In genomic region chr3:49757626-49758019, GRCm38 (mm10) we compare ENCODE assay signal across 8 mouse cellular contexts. TPM values are rescaled to one million over a fixed set of nuclear protein-coding genes. Genes with fewer than 3 reads are reported as not detected.
DNase-seq lines count a peak whose midpoint lies in the region; ATAC-seq and TF ChIP-seq lines count a peak whose summit lies in the region.

No protein-coding gene starts in this region.

- H3K27me3 ChIP-seq in lung, embryonic 14.5 days (ENCODE audit: insufficient read depth, low read length) = no peaks in the 10 kb centered on the region
- no peaks in the 10 kb centered on the region for H3K27me3 ChIP-seq in embryonic facial prominence, embryonic 14.5 days (replicated peaks; ENCODE audit: control insufficient read depth, insufficient read depth, low read length)
- no peaks in the 10 kb centered on the region for H3K27me3 ChIP-seq in intestine, postnatal 0 days (replicated peaks; ENCODE audit: control insufficient read depth, insufficient read depth, low read length)
- H3K27me3 ChIP-seq in neural tube, embryonic 14.5 days (ENCODE audit: control insufficient read depth, insufficient read depth, low read length) = no peaks in the 10 kb centered on the region

- H3K9ac ChIP-seq in lung, embryonic 14.5 days = peak overlapping the region; percentile 91
- peak overlapping the region; percentile 94 for H3K9ac ChIP-seq in embryonic facial prominence, embryonic 14.5 days (ENCODE audit: low read depth, low read length)
- H3K9ac ChIP-seq in intestine, postnatal 0 days (ENCODE audit: low read depth, low read length) = peak overlapping the region; percentile 22; the same call in 1 of the 2 replicates
- H3K9ac ChIP-seq in neural tube, embryonic 14.5 days (replicated peaks; ENCODE audit: low read depth, low read length) = peak overlapping the region; percentile 68

- H3K4me3 ChIP-seq in lung, embryonic 14.5 days (ENCODE audit: low read depth, low read length) = peak overlapping the region; percentile 66
- H3K4me3 ChIP-seq in embryonic facial prominence, embryonic 14.5 days (ENCODE audit: low read depth, low read length) = peak overlapping the region; percentile 85
- peak overlapping the region; percentile 53 for H3K4me3 ChIP-seq in intestine, postnatal 0 days (ENCODE audit: low read depth, low read length)
- H3K4me3 ChIP-seq in neural tube, embryonic 14.5 days (ENCODE audit: low read depth, low read length) = peak overlapping the region; percentile 61

- H3K27ac ChIP-seq in lung, embryonic 14.5 days (ENCODE audit: low read depth) = peak overlapping the region; percentile 99
- peak overlapping the region; percentile 99 for H3K27ac ChIP-seq in embryonic facial prominence, embryonic 14.5 days (replicated peaks; ENCODE audit: low read depth, low read length)
- H3K27ac ChIP-seq in intestine, postnatal 0 days (ENCODE audit: low read depth, low read length) = no peak overlapping the region
- H3K27ac ChIP-seq in neural tube, embryonic 14.5 days (ENCODE audit: low read depth, low read length) = no peak overlapping the region; the same call in 1 of the 2 replicates

- peaks cover 24% of the 10 kb centered on the region for H3K36me3 ChIP-seq in lung, embryonic 14.5 days (ENCODE audit: insufficient read depth)
- H3K36me3 ChIP-seq in embryonic facial prominence, embryonic 14.5 days (ENCODE audit: control insufficient read depth, insufficient read depth, low read length) = peaks cover 27% of the 10 kb centered on the region
- no peaks in the 10 kb centered on the region for H3K36me3 ChIP-seq in intestine, postnatal 0 days (ENCODE audit: control insufficient read depth, insufficient read depth)
- no peaks in the 10 kb centered on the region for H3K36me3 ChIP-seq in neural tube, embryonic 14.5 days (ENCODE audit: control insufficient read depth, insufficient read depth, low read length)

- H3K9me3 ChIP-seq in lung, embryonic 14.5 days (ENCODE audit: low read depth, low read length) = no peaks in the 10 kb centered on the region
- no peaks in the 10 kb centered on the region for H3K9me3 ChIP-seq in embryonic facial prominence, embryonic 14.5 days (ENCODE audit: control insufficient read depth, low read length)
- no peaks in the 10 kb centered on the region for H3K9me3 ChIP-seq in intestine, postnatal 0 days (ENCODE audit: control insufficient read depth)
- no peaks in the 10 kb centered on the region for H3K9me3 ChIP-seq in neural tube, embryonic 14.5 days (ENCODE audit: control insufficient read depth, low read length)

- peak overlapping the region; percentile 66 for H3K4me2 ChIP-seq in lung, embryonic 14.5 days
- H3K4me2 ChIP-seq in embryonic facial prominence, embryonic 14.5 days (ENCODE audit: low read depth, low read length) = peak overlapping the region; percentile 66
- peak overlapping the region; percentile 85 for H3K4me2 ChIP-seq in intestine, postnatal 0 days (replicated peaks; ENCODE audit: low read depth)
- peak overlapping the region; percentile 84 for H3K4me2 ChIP-seq in neural tube, embryonic 14.5 days (ENCODE audit: low read depth, low read length)

- no peak for ATAC-seq in lung, embryonic 14.5 days (ENCODE audit: insufficient read depth)
- ATAC-seq in embryonic facial prominence, embryonic 14.5 days (ENCODE audit: low read depth) = 0 out of 2 replicates have a peak, but pooled peaks have one; percentile 3
- ATAC-seq in intestine, postnatal 0 days = no peak
- ATAC-seq in neural tube, embryonic 14.5 days (ENCODE audit: low read depth) = no peak

- no peak for TF ChIP-seq CTCF in lung, embryonic 14.5 days (IDR thresholded peaks at IDR 0.05; ENCODE audit: low read depth)
- TF ChIP-seq CTCF in intestine, postnatal 0 days (IDR thresholded peaks at IDR 0.05; ENCODE audit: low read depth) = no peak

- WGBS in lung, embryonic 14.5 days = under 1% methylated on average over 6 of the region's 6 CpGs
- WGBS in embryonic facial prominence, embryonic 14.5 days = 1% methylated on average over 6 of the region's 6 CpGs
- WGBS in intestine, postnatal 0 days = under 1% methylated on average over 6 of the region's 6 CpGs
- WGBS in neural tube, embryonic 14.5 days = 0% methylated on average over 6 of the region's 6 CpGs

- H3K4me1 ChIP-seq in lung, embryonic 14.5 days (ENCODE audit: insufficient read depth) = no peaks in the 10 kb centered on the region
- H3K4me1 ChIP-seq in embryonic facial prominence, embryonic 14.5 days (ENCODE audit: control insufficient read depth, insufficient read depth, low read length) = peaks cover 9% of the 10 kb centered on the region; the same call in 1 of the 2 replicates
- H3K4me1 ChIP-seq in intestine, postnatal 0 days (replicated peaks; ENCODE audit: control insufficient read depth, insufficient read depth, low read length) = no peaks in the 10 kb centered on the region
- peaks cover 3% of the 10 kb centered on the region; the same call in 1 of the 2 replicates for H3K4me1 ChIP-seq in neural tube, embryonic 14.5 days (ENCODE audit: control insufficient read depth, insufficient read depth, low read length)

- peak; percentile 81 for DNase-seq in lung, embryonic 14.5 days
- no peak for DNase-seq in lung, postnatal 25 days (ENCODE audit: low spot score)
- DNase-seq in embryonic facial prominence, embryonic 14.5 days (ENCODE audit: low spot score) = peak; percentile 92
- DNase-seq in layer of hippocampus, adult 9-11 months = no peak
- no peak for DNase-seq in urinary bladder, postnatal 25 days (ENCODE audit: low spot score)
- no peak for DNase-seq in yolk sac, embryonic 10.5 days (ENCODE audit: low spot score)

RNA-seq across cellular contexts. Expression of gene Pcdh18, which starts 0.5 kb away (rescaled TPM):
- polyA plus RNA-seq in lung, embryonic 14.5 days (2014; fragmentation: Nextera tagmentation; extraction: Ambion mirVana) = 77.1 and 77.5 TPM in 2 replicates
- polyA plus RNA-seq in embryonic facial prominence, embryonic 14.5 days (2014; fragmentation: Nextera tagmentation; extraction: Ambion mirVana) = 82.4 and 98.9 TPM in 2 replicates
- polyA plus RNA-seq in intestine, postnatal 0 days (2015; fragmentation: Nextera tagmentation; extraction: Ambion mirVana) = 9.2 and 9.7 TPM in 2 replicates
- polyA plus RNA-seq in neural tube, embryonic 14.5 days (2014; fragmentation: Nextera tagmentation; extraction: Ambion mirVana) = 23.3 and 34.2 TPM in 2 replicates

Comparison
In these comparisons a context has a peak if more than half of its experiments do, and no peak if none do; other contexts are left out.
1. DNase-seq: peak in lung, embryonic 14.5 days (single experiment) and embryonic facial prominence, embryonic 14.5 days (single experiment); none in lung, postnatal 25 days (single experiment), layer of hippocampus, adult 9-11 months (single experiment), urinary bladder, postnatal 25 days (single experiment) and yolk sac, embryonic 10.5 days (single experiment).
2. H3K27ac ChIP-seq: peak in lung, embryonic 14.5 days (single experiment) and embryonic facial prominence, embryonic 14.5 days (single experiment); none in intestine, postnatal 0 days (single experiment) and neural tube, embryonic 14.5 days (single experiment).
3. H3K9ac ChIP-seq: peak in every context shown above with its lines; median percentile 94 in embryonic facial prominence, embryonic 14.5 days; 91 in lung, embryonic 14.5 days; 68 in neural tube, embryonic 14.5 days; 22 in intestine, postnatal 0 days.
4. Peak in every context shown above with its lines, with median percentiles within 50 percentile points of each other: H3K4me2 ChIP-seq and H3K4me3 ChIP-seq.